Mouse (Mus musculus): ENCODE measurements at regions not wholly inside any gene's neighbourhood (a gene's known extent, or its start where the extent isn't known, plus 50 kb on each side); places are given as distances from the start of the nearest gene placed in this dataset.

DNA sequence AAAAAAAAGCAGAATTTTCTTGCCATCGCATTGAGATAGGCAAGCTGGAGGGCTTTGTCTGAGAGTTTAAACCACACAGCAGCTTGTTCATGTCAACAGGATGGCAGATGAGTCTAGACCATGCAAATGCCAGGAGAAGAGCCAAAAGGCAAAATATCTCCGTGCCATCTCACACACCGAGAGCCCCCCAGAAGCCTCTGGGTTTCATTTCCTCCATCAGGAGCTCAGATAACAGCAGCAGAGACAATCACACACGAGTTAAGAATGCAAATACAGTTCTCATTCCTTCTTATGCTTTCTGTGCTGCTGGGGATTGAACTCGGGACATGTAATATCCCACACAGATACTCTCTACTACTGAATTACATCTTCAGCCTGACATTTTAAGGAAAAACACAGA, 255.3 kb downstream of the En1 start:
- TF ChIP-seq MYOD1 (IDR thresholded peaks at IDR 0.05; ENCODE audit: control insufficient read depth, insufficient read length, low read depth) (no peak), CTCF (IDR thresholded peaks at IDR 0.05; ENCODE audit: control insufficient read depth, insufficient read depth, insufficient read length) (no peak), MAX (IDR thresholded peaks at IDR 0.05) (no peak), MYOG (IDR thresholded peaks at IDR 0.05; ENCODE audit: control insufficient read depth, extremely low read depth, insufficient read length) (no peak), USF1 (IDR thresholded peaks at IDR 0.05; ENCODE audit: low read depth) (no peak)
